Mouse (Mus musculus) stomach, postnatal 0 days (tissue): Measurements from ENCODE around the gene Chil4. TPM values are rescaled to one million over a fixed set of nuclear protein-coding genes. Genes with fewer than 3 reads are reported as not detected.
"Not testable (repeated sequence)": the region's sequence is repeated elsewhere in the genome, so short reads cannot be mapped to it uniquely, and the experiment has no call there.

ENCODE experiments used
- ATAC-seq: fragments of 200-750 bp; cut with Nextera tagmentation; 2 replicates; pipeline ENCODE4 v1.8.0; 2017; ENCODE audit not compliant: low FRiP score, low TSS enrichment
- DNase-seq: peaks from one replicate; pipeline ENCODE4 v3.0.0-alpha.2; 2016; ENCODE audit warnings: low spot score
- H3K27ac ChIP-seq: fragments of 300-500 bp; sonication (generic); replicated peaks from 2 replicates; pipeline ENCODE4 v1.5.1; 2014; ENCODE audit warnings: mild to moderate bottlenecking, control low read depth
- H3K27me3 ChIP-seq: fragments of 300-500 bp; sonication (generic); 2 replicates; pipeline ENCODE4 v1.6.1; 2014; ENCODE audit warnings: low read length; ENCODE audit not compliant: control insufficient read depth, insufficient read depth
- H3K36me3 ChIP-seq: fragments of 300-500 bp; sonication (generic); 2 replicates; pipeline ENCODE4 v1.6.1; 2014; ENCODE audit warnings: low read length, mixed read lengths; ENCODE audit not compliant: control insufficient read depth, insufficient read depth
- H3K4me1 ChIP-seq: fragments of 300-500 bp; sonication (generic); replicated peaks from 2 replicates; pipeline ENCODE4 v1.6.1; 2014; ENCODE audit warnings: antibody characterized with exemption; ENCODE audit not compliant: control insufficient read depth, insufficient read depth
- H3K4me2 ChIP-seq: fragments of 300-500 bp; sonication (generic); replicated peaks from 2 replicates; pipeline ENCODE4 v1.6.1; 2014; ENCODE audit warnings: low read depth, mild to moderate bottlenecking, control low read depth, moderate library complexity
- H3K4me3 ChIP-seq: fragments of 300-500 bp; sonication (generic); 2 replicates; pipeline ENCODE4 v1.5.1; 2014; ENCODE audit warnings: low read depth, low read length, control low read depth
- H3K9ac ChIP-seq: fragments of 300-500 bp; sonication (generic); 2 replicates; pipeline ENCODE4 v1.6.1; 2014; ENCODE audit warnings: mild to moderate bottlenecking, low read length, control low read depth, mixed read lengths
- H3K9me3 ChIP-seq: fragments of 300-500 bp; sonication (generic); 2 replicates; pipeline ENCODE4 v1.6.1; 2016; ENCODE audit warnings: low read length; ENCODE audit not compliant: control insufficient read depth
- CTCF ChIP-seq: IDR thresholded peaks from 2 replicates; pipeline ENCODE4 v1.5.1; 2016; ENCODE audit warnings: antibody characterized with exemption, low read depth, mild to moderate bottlenecking, moderate library complexity
- EP300 ChIP-seq: optimal IDR thresholded peaks from 2 replicates; pipeline ENCODE3; 2016; ENCODE audit warnings: antibody characterized with exemption
- WGBS: fragments of 180-500 bp; shearing (Covaris S2); extraction: QIAGEN DNeasy Blood & Tissue Kit; methylation state at CpG from one replicate; pipeline ENCODE4 v1.1.7; 2014; 5-methylcytosine and 5-hydroxymethylcytosine counted together
- polyA plus RNA-seq: library from polyadenylated mRNA; unstranded; fragments of >200 nt; fragmentation: Nextera tagmentation; extraction: Ambion mirVana; gene quantifications from 2 replicates; pipeline ENCODE4 v1.2.1, GENCODE M21; 2015

The Chil4 gene
- 1.0 and 1.2 TPM in 2 replicates for polyA plus RNA-seq

DNA sequence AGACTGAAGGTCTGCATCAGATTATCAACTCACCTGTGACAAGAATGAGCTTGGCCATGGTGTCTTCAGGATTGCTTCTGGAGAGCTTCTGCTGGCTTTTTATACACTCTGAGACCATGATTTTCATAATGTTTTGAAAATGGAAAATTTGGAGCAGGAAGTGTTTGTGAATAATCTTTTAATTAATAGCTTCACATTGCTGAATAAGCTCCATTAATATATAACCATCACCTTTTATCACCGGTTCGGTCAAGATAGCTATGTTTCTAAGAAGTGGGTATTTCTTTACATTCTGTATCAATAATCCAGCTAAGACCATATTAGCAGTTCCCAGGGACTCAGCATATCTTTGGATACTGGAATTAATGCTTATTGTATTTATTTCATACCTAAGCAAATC, at the start of gene Chil4:
Gene Chil4 (minus strand): TSS at position 101 of the 400 bp plus-strand sequence.
- Histone ChIP-seq H3K9me3 (no peaks in the 10 kb centered on the region), H3K27ac (no peak within 1 kb of the TSS), H3K9ac (no peak within 1 kb of the TSS), H3K27me3 (no peaks in the 10 kb centered on the region), H3K36me3 (no peaks in the 10 kb centered on the region), H3K4me1 (no peaks in the 10 kb centered on the region), H3K4me2 (no peak within 1 kb of the TSS), H3K4me3 (no peak within 1 kb of the TSS)
- ATAC-seq (no peak), DNase-seq (no peak)
- WGBS, result 83% methylated on average over 2 of the region's 2 CpGs
- TF ChIP-seq CTCF (no peak), EP300 (no peak)

DNA sequence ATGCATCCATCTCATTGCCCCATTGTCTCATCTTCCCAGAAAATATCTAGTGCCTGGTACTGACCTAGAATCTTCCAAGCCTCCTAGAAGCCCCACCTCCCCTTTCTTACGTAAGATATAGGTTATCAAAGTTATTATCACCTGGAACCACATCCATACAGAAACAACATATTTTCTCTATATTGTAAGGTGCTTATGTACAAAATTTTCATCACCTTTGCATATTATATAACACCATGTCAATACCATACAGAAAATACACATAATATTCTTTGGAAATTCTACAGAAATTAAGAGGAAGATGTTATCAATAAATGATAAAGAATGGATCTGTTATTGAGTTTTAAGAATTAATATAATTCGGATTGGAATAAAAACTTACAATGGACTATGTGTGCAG, 46.5 kb upstream of the Chil4 start:
- TF ChIP-seq CTCF, result no peak
- TF ChIP-seq EP300, result no peak
- no peaks in the 10 kb centered on the region for H3K4me1 ChIP-seq
- no peak overlapping the region for H3K9ac ChIP-seq
- H3K27ac ChIP-seq, result no peak overlapping the region
- no peak overlapping the region for H3K4me2 ChIP-seq
- DNase-seq (no peak), ATAC-seq (no peak)
- H3K27me3 ChIP-seq, result no peaks in the 10 kb centered on the region
- H3K9me3 ChIP-seq, result no peaks in the 10 kb centered on the region
- WGBS, result 73% methylated on average over 2 of the region's 2 CpGs
- no peaks in the 10 kb centered on the region for H3K36me3 ChIP-seq
- no peak overlapping the region for H3K4me3 ChIP-seq

DNA sequence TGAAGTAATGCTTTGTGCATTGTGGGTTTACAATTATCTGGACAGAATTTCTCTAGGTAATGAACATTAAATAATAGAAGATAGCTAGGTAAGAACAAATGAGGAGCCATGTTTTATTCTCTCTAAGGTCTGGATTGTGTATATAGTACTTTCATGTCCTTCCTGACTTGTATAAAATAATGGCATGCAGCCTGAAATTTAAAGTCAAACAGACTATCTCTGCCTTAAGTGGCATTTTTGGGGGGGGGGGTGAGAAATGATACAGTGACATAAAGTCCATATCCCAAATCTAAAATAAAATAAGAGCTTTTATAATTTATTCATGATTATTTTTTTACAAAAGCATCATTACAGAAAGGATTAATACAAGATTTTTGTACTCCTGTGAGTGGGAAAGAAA, 45.5 kb upstream of the Chil4 start:
- no peak overlapping the region for H3K9ac ChIP-seq
- H3K4me1 ChIP-seq, result no peaks in the 10 kb centered on the region
- no peak overlapping the region for H3K4me3 ChIP-seq
- no peaks in the 10 kb centered on the region for H3K9me3 ChIP-seq
- no peak overlapping the region for H3K27ac ChIP-seq
- no peak overlapping the region for H3K4me2 ChIP-seq
- H3K36me3 ChIP-seq, result no peaks in the 10 kb centered on the region
- DNase-seq, result no peak
- no peak for ATAC-seq
- no peaks in the 10 kb centered on the region for H3K27me3 ChIP-seq
- no peak for TF ChIP-seq EP300
- no peak for TF ChIP-seq CTCF

DNA sequence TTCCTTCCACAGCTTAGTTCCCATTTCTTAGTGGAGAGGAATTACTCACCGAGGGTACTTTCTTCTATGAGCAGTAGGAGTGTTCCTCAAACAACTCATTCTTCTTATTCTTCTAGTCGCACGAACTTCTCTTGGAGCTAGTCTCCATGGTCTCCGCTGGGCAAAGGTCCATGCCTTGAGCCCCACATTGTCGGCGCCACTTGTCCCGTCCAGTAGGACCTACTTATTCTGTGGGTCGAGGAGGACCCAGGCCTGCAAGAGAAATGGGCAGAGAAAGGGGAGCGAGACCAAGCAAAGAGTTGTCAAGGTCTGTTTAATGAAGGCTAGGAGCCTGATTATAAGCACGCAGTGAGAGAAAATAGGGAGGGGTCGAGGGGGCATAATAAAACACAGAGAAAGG, 37.8 kb upstream of the Chil4 start:
- WGBS, result 87% methylated on average over 11 of the region's 11 CpGs
- not testable (repeated sequence) for H3K4me3 ChIP-seq, H3K4me2 ChIP-seq, H3K4me1 ChIP-seq, ATAC-seq, H3K36me3 ChIP-seq, H3K27me3 ChIP-seq, H3K27ac ChIP-seq, H3K9me3 ChIP-seq, DNase-seq, H3K9ac ChIP-seq

DNA sequence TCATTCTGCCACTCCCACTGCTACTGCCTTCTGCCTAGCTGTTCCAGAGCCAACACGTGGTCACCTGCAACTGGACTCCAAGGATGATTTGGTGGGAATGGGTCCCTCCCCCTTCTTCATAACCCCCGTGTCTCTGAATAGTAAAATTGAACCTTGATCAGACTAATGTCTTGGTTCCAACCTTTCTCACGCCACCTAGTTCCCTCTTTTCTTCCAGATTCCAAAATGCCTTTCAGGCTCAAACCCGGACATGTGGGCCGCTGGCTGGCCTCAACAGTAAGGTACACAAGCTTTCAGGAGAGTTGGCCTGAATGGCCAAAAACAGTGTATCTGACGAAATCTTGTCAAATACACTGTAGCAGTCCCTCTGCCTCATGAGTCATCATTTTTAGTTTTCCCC, 33.4 kb upstream of the Chil4 start:
- 77% methylated on average over 6 of the region's 6 CpGs for WGBS
- H3K27ac ChIP-seq, result no peak overlapping the region
- H3K27me3 ChIP-seq, result no peaks in the 10 kb centered on the region
- TF ChIP-seq CTCF (no peak), EP300 (no peak)
- H3K4me3 ChIP-seq, result no peak overlapping the region
- H3K4me2 ChIP-seq, result no peak overlapping the region
- H3K36me3 ChIP-seq, result no peaks in the 10 kb centered on the region
- no peak for DNase-seq
- no peak for ATAC-seq
- no peaks in the 10 kb centered on the region; the same call in 1 of the 2 replicates for H3K9me3 ChIP-seq
- no peaks in the 10 kb centered on the region for H3K4me1 ChIP-seq
- no peak overlapping the region for H3K9ac ChIP-seq

DNA sequence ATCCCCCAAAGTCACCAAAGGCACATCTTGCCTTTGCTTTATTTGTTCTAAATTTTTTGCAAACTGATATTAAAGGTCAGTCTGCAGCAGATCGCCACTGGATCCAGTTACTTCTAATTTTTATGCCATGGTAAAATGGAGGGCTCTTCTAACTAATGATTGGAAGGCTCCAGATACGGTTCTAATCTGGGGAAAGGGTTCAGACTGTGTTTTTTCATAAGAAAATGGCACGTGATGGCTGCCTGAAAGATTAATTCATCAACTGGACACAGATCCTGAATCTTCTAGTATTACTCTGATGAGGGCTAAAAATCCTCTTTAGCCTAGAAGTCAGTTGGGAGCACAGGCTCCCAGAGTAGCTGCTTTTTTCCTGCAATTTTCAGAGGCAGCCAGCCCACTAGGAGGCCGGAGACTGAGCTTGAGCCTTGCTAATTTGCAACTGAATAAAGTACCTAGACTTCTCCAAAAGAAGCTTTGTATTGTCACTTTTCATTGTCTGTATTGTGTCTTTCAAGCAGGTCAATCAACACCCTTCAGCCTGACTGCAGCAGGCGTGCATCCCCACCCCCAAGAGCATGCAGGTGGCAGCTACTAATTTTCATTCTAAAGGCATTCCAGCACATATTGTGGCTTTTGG, 31.6 kb upstream of the Chil4 start:
- H3K27ac ChIP-seq, H3K4me2 ChIP-seq, DNase-seq, H3K9ac ChIP-seq, H3K36me3 ChIP-seq, H3K9me3 ChIP-seq, H3K27me3 ChIP-seq, ATAC-seq, H3K4me1 ChIP-seq, H3K4me3 ChIP-seq: not testable (repeated sequence)
- 76% methylated on average over 5 of the region's 5 CpGs for WGBS

DNA sequence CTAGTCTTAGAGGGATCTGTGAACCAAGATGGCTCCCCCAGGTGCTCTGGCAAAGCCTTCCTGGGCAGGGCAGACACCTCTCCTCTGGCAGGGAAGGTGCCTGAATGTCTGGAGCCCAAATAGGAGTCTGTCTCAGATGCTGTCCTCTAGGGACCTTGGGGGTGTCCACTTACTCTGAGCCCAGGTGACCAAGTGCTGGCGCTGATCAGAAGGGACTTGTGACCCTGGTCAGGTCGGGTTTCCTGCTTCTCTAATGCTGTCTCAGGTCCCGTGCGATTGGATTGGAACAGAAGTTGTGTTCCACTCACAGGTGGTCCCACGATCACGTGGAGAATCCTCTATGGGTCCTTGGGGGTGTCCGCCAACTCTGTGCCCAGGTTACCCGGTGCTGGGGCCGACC, 28.1 kb upstream of the Chil4 start:
- H3K4me2 ChIP-seq, DNase-seq: not testable (repeated sequence)
- WGBS, result 82% methylated on average over 9 of the region's 9 CpGs

DNA sequence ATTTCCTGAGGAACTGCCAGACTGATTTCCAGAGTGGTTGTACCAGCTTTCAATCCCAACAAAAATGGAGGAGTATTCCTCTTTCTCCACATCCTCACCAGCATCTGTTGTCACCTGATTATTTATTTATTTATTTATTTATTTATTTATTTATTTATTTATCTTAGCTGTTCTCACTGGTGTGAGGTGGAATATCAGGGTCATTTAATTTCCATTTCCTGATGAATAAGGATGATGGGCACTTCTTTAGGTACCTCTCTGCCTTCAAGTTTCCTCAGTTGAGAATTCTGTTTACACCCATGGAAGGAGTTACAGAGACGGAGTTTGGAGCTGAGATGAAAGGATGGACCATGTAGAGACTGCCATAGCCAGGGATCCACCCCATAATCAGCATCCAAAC, 20.9 kb upstream of the Chil4 start:
- not testable (repeated sequence) for ATAC-seq, H3K27ac ChIP-seq, H3K4me2 ChIP-seq, H3K4me1 ChIP-seq, DNase-seq, H3K36me3 ChIP-seq, H3K9me3 ChIP-seq, H3K27me3 ChIP-seq, H3K4me3 ChIP-seq, H3K9ac ChIP-seq
- WGBS, result 81% methylated on average over 1 of the region's 1 CpGs

More for the DNA sequence above, 28.1 kb upstream of the Chil4 start:
- not testable (repeated sequence) for H3K27me3 ChIP-seq, ATAC-seq, H3K9me3 ChIP-seq, H3K4me1 ChIP-seq, H3K4me3 ChIP-seq, H3K27ac ChIP-seq, H3K36me3 ChIP-seq, H3K9ac ChIP-seq
